Mouse (Mus musculus) urinary bladder, postnatal 36 days (tissue): ENCODE data around the gene Ccsap.

Experiments
- DNase-seq, 2 experiments: peaks; one replicate each; pipeline ENCODE4 v3.0.0; 2022; ENCODE audit warnings: low spot score in 2 of 2, mixed read lengths in 1 of 2

The Ccsap gene

GRCm38 (mm10) chr8:123880271-123880670, 20.3 kb upstream of the Ccsap start:
- no peak for DNase-seq

- DNase-seq: no peak
Observed at GRCm38 (mm10) chr8:123877865-123878264, 17.9 kb upstream of the Ccsap start.

GRCm38 (mm10) chr8:123874324-123874723, 14.3 kb upstream of the Ccsap start:
- DNase-seq: no peak

GRCm38 (mm10) chr8:123873364-123873763, 13.4 kb upstream of the Ccsap start:
- DNase-seq: no peak

DNA sequence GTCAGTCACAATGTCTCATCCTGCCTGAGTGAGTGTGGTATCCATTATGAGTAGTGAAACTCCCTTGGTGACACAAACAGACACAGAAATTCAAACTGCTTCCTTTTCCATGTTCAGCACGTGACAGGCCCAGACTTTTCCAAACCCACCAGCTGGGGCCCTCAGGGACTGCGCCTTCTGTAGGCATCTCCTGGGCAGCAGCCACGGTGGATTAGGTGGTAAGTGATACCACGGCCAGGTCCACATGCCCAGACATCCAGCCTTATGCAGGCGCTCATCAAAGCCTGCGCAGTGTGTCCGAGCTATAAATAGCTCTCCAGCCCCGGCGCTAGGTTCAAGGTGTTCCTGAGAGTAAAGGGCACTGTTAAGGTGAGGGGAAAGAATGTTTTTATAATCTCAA, 12.0 kb upstream of the Ccsap start:
- DNase-seq: no peak

GRCm38 (mm10) chr8:123866971-123867370, 7.0 kb upstream of the Ccsap start:
- DNase-seq: no peak

DNA sequence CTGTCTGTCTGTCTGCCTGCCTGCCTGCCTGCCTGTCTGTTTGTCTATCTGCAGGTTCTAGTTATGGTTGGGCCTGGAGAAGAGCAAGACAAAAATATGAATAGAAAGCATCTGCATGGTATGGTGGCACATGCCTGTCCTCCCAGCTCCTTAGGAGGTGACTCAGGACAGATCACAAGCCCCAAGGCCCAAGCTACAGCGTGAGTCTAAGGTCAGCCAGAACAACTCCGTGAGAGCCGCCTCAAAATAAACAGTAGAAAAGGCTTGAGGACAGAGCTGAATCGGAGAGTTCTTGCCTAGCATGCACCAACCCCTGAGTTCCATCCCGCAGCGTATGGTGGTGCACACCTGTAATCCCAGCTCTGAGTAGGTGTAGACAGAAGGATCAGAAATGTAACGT, 5.8 kb upstream of the Ccsap start:
- DNase-seq: no peak

DNA sequence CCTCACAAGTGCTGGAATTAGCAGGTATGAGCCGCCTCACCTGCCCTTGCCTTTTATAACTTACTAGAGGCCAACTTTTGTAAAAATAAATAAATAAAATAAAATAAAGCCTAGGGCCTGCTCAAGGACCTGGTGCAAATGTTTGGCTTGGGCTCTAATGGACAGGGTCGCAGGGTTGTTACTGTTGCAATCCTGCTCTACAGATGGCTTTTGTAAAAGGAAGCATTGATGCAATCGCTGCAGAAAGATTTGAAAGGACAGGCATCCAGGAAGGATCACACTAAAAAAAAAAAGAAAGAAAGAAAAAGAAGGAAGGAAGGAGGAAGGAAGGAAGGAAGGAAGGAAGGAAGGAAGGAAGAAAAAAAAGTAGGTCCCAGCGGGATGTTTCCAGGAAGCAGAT, 377 bp upstream of the Ccsap start:
- DNase-seq: no peak

GRCm38 (mm10) chr8:123858941-123859647, 915 bp downstream of the Ccsap start:
- peak; percentile 88 to 90 for DNase-seq

- no peak for DNase-seq
Observed at GRCm38 (mm10) chr8:123858574-123858940, 1.5 kb downstream of the Ccsap start.

DNA sequence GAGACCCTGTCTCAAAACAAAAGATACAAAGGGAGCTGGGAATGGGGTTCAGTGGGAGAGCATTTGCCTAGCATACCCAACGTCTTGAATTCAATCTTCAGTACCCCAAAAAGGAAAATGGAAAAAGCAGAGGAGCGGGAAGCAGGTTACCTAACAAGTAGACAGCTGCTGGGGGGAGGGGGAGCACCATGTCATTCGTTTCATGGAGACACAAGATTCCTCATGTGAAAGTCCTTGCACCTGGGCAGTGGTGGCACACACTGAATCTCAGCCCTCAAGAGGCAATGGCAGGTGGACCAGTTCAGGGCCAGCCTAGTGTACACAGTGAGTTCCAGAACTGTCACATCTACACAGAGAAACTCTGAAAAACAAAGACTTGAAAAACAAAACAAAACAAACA, 2.6 kb downstream of the Ccsap start:
- DNase-seq: no peak

DNA sequence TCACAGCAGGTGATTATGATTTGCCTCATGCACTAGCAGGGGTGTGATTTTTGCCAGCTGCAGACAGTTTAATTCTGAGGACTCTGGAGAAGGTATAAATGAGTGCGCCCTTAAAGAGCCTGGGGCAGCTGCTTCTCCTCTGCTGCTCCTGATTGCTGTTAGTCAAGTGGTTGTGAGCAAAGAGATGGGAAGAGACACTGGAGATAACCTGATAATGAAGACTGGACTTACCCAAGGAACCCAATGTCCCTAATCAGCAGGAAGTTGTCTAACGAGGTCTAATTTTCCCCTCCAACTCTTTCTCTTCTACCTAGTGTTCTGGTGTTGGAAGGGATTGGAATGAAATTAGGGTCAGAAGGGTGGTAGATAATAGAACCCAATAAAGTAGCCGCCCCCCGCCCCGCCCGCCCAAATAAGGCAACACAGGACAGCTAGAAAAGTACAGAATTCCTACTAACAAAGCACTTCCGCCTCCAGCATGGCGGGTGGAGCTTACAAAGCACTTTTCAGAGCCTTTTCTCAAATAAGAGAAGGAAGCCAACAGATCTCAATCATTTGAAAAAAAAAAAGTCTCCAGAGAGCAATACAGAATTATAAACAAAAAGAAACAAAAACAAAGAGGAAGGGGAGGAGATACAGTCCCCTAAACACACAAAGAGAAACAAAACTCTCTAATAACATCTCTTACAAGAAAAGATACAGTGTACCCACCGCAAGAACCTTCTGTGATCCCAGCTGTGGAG, 5.1 kb downstream of the Ccsap start:
- DNase-seq: no peak

- no peak for DNase-seq
Observed at GRCm38 (mm10) chr8:123854252-123854651, 5.8 kb downstream of the Ccsap start.

GRCm38 (mm10) chr8:123851590-123851989, 8.4 kb downstream of the Ccsap start:
- no peak for DNase-seq

- no peak for DNase-seq
Observed at GRCm38 (mm10) chr8:123849352-123849751, 10.7 kb downstream of the Ccsap start.

GRCm38 (mm10) chr8:123847546-123847945, 12.5 kb downstream of the Ccsap start:
- DNase-seq: no peak

DNA sequence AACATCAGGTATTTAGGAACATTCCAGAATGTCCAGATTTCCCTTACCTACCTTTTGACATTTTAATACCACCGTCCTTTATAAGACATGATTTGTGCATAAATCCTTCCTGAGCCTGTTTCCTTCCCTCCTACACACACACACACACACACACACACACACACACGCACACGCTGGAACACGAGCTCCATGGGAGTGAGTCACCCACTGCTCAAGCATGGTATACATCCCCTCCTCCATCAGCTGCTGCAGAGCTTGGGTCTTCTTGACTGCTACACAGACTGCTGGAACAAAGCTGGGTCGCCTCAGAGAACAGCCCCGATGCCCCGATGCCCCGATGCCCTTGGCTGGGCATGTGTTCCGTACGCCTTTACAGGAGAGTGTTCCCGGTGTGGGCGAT, 13.5 kb downstream of the Ccsap start:
- no peak for DNase-seq

- no peak for DNase-seq
Observed at GRCm38 (mm10) chr8:123845991-123846390, 14.0 kb downstream of the Ccsap start.

DNA sequence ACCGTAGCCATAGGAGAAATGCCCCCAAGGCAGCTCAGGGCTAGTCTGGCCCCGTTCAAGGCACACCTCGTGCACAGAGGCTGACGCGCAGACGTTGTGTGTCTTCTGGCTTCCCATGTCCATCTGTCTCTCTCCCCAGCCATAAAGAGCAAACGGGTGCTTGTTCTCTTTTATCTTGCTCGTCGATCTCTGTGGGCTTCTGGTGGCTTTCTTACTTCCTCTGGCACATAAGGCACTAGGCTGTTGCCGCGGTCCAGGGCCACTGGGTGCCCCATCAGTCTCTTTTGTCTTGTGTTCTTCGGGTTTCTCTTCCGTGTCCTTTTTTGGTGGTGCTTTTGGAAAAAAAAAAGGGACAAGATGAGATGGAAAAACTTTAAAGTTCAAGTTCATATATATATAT, 14.9 kb downstream of the Ccsap start:
- no peak for DNase-seq

GRCm38 (mm10) chr8:123844341-123844740, 15.7 kb downstream of the Ccsap start:
- no peak for DNase-seq

DNA sequence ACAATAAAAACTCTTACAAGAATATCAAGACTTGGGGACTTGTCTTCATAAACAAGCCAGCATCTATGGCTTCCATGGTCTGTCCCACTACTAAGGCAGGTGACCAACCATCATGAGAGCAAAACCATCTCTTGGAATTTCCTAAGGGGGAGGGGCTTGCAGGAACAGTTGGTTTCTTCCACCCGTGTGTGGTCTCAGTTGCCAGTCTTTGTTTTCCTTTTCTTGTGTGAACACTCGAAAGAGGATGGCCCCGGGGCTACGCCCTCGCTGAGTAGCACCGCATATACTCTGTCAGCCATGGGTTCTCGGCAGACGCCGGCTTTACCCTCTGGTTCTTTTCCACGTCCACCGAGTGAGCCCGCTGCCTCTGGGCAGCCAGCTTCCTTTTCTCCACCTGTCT, 17.9 kb downstream of the Ccsap start:
- no peak for DNase-seq

- DNase-seq: no peak
Observed at GRCm38 (mm10) chr8:123840578-123841345, 19.2 kb downstream of the Ccsap start.

DNA sequence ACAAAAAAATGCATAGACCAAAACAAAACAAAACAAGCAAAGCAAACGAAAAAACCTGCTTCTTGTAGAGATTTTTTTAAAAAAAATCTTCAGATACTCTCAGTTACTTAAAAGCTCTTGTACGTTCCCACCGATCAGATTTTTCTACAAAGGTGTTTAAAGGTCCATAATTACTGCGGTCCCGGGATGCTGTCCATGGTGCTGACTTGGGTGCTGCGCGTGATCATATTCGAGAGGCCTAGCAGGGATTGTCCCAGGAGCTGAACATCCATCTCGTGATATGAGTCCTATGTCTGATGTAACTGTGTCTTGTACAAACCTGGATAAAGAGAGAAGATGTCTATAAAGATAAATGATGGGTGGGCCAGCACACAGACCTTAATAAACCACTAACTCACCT, 21.5 kb downstream of the Ccsap start:
- no peak for DNase-seq
